Mouse (Mus musculus): ENCODE measurements at regions not wholly inside any gene's neighbourhood (a gene's known extent, or its start where the extent isn't known, plus 50 kb on each side); places are given as distances from the start of the nearest gene placed in this dataset.
A peak's percentile ranks its signal among the peaks of the same experiment; 100 is the strongest.

GRCm38 (mm10) chr5:64653764-64654163 lies 149.4 kb upstream of the Klf3 start:
- DNase-seq (ENCODE audit: low spot score): no peak

DNA sequence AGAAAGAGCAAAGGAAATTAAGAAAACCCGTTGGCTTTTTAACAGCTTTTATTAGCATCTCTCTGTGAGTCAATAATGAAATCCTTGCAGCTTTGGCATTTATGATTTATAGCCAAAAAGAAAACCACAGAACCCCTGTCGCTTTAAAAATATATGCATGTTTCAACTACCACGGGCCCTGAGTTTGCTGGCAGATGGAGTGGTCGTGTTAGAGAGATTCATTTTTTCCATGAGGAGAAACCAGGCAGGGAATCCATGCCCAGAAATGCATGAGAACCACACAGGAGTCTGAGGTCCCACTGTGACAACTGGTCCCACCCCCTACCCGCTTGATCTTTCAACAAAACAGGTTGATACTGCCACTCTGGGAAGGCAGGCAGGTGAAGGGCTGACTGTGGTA lies 147.9 kb upstream of the Klf3 start:
- no peak for DNase-seq (ENCODE audit: low spot score)

GRCm38 (mm10) chr5:64661959-64662358 lies 141.2 kb upstream of the Klf3 start:
- DNase-seq (ENCODE audit: low spot score): no peak

- no peak for DNase-seq (ENCODE audit: low spot score)
Observed at GRCm38 (mm10) chr5:64662476-64662875, 140.7 kb upstream of the Klf3 start.

DNA sequence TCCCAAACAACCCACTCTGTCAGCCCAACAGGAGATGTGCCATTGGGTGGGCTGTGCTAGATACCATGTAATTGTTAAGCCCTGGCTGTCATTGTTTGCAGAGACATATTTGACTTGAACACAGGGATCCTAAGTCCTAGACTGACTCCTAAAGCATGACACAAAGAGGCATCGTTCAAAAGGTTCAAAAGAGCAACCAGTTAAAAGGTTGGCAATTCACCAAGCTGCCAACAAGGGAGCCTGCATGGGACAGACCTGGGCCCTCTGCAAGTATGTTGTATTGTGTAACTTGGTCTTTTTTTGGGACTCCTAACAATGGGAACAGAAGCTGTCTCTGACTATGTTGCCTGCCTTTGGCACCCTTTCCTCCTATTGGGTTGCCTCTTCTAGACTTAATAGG lies 139.4 kb upstream of the Klf3 start:
- no peak for DNase-seq (ENCODE audit: low spot score)

DNA sequence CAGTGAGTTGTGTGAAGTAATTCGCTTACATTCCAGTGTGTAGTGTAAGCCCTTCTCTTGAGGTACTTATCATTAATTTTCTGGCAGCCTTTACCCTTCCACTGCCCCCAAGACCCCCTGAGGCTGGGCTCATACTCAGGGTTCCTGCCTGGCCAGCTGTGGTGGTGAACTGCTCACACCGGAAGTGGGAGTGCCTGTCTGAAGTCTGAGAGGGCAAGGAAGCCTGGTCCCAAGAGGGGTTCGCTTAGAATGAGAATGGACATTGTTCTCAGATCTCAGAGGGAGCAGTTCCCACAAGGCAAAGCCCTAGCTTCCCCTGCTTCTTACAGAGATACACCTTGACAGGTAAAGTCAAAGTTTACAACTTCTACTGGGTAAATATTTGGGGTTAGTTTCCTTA lies 138.1 kb upstream of the Klf3 start:
- no peak for DNase-seq (ENCODE audit: low spot score)

DNA sequence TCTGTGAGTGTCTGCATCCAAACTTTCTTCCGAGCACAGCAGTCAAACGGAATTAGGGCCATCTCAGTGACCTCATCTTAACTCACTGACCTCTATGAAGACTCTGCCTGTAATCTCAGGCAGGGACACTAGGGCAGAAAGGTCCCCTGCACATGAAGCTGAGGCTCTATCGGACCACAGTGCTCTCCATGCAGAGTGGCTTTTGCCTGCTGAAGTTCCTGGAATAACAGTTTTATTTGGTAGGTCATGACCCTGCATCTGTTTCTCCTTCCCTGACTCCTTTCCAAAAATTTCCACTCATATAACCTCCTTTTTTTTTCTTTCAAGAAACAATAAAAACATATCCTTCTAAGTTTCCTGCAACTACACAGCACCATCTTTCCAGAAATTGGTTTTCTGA lies 136.9 kb upstream of the Klf3 start:
- no peak for DNase-seq (ENCODE audit: low spot score)

DNA sequence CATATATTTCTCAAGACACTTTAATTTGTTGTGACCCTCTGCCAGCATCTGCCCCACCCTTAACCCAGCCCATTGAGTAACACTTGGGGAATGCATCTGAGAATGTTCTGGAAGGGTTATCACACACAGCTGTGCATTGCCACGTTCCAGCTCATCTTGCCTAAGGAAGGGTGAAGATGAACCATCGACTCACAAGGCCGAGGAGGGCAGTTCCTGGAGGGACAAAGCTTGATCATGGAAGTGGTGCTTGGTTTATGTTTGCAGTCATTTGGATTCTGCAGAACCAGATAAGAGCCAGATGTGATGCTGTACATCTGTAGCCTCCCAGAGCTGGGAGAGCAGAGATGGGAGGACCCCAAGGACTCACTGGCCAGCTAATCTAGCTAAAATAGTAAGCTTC lies 136.1 kb upstream of the Klf3 start:
- no peak for DNase-seq (ENCODE audit: low spot score)

DNA sequence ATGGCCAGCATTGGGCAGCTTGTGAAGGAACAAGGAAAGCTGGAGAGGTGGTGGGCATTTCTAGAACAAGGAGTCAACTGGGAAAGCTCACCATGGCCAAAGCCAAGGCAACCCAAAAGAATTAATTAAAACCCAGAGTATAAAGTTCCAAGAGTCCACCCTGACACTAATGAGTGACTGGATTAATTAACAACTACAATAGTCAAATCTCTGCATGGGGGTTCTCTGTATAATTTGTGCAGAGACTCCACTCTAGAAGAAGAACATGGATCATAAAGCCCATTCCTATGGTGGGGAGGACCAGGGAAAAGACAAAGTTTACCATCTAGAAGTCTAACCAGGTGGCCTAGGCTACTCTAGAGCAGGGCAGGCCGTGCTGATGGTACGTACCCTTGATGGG lies 129.3 kb upstream of the Klf3 start:
- DNase-seq (ENCODE audit: low spot score): no peak

DNA sequence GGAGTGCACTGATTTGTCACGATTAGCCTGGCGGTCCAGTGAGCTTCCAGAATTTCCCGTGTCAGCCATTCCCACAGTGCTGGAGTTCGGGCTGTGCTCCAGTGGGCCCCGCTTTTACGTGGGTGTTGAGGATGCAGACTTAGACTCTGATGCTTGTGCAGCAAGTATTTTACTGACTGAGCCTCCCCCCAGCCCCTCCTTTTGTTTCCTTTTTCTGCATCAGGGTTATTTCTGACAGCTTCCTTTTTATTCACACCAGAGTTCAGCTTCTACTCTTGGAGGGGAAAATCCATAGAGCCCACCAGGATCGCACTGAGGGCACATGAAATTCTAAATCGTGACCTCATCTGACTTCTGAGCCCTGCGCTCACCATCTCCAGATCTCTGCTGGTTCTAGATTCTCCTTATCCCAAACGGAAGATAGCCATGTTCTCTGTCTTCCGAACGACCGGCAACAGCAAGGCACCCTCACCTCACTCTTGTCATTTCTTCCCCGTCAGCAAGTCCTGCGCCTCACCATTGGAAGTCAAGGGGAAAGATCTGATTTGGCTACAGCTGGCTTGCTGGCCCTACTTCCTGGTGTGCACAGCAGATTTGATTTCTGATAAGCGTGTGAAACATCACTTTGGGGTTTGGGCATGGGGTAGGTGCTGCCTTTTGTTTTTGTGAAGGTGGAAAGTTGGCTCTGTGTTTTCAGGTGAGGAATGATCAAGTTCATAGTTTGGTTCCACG lies 126.8 kb upstream of the Klf3 start:
- DNase-seq (ENCODE audit: low spot score): no peak

- no peak for DNase-seq (ENCODE audit: low spot score)
Observed at GRCm38 (mm10) chr5:64676946-64677588, 126.1 kb upstream of the Klf3 start.

DNA sequence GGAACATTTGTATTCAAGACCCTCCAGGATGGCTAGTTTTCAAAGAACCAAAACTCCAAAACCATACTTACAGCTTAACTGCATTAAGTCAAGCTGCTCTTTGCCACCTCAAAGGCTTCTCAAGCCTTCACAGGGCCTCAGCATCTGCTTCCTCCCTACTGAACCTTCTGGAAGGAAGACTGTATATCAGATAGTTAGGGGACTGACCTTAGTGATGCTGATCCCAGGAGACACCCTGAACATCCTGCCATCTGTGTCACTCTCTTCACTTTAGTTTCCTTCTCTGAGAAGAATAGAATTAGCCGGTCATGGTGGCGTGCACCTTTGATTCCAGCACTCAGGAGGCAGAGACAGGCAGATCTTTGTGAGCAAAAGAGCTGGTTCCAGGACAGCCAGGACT lies 124.5 kb upstream of the Klf3 start:
- no peak for DNase-seq (ENCODE audit: low spot score)

GRCm38 (mm10) chr5:64679996-64680625 lies 123.1 kb upstream of the Klf3 start:
- DNase-seq (ENCODE audit: low spot score): no peak

DNA sequence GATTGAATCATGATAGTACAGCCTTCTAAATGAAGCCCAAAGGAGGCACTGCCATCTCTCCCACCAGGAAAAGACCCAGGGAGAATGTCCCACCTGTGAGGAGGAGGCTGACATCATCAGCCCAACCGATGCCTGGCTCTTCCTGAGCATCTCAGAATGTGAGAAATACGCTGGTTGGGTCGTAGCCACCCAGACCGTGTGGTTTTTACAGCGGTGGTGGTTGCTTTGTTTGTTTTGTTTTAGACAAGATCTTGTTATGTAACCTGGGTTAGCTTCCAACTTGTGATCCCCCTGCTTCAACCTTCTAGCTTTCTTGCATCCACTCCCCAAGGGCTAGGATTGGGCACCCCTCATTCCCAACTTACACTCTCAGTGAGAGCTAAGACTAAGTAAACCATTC lies 122.0 kb upstream of the Klf3 start:
- DNase-seq (ENCODE audit: low spot score): no peak

- DNase-seq (ENCODE audit: low spot score): no peak
Observed at GRCm38 (mm10) chr5:64682326-64682845, 120.8 kb upstream of the Klf3 start.

DNA sequence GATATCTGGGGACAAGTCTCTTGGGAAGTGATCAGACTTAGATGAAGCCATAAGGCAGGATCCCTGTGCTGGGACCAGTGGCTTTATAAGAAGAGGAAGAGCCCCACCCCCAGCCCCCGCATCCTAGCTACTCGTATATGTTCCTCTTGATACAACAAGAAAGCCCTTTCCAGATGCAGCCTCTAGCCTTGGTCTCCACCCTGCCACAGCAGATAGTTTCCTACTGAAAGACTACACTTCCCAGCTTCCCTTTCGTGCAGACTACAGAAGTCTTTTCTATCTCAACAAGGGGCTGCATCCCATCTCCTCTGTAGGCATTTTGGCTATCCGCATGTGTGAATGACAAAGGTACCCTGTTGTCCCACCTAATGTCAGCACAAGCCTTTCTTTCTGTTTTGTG lies 119.8 kb upstream of the Klf3 start:
- DNase-seq (ENCODE audit: low spot score): no peak

DNA sequence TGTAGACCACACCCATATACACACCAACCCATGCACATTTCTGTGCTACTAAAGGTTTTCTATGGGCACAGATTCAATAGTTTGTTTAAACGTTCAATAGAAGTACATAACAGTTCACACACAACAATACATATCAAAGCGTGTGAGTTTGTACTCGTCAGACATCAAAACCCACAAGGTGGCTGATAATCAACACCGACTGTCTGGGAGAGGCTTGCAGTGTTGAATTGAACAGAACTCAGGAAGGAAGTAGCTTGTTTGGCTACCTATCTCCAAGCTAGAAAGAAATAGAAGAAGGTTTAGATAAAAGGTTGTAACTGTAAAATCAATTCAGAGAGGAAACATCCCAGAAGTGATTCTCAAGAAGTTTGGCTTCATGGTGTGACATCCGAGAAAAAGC lies 118.9 kb upstream of the Klf3 start:
- DNase-seq (ENCODE audit: low spot score): no peak

DNA sequence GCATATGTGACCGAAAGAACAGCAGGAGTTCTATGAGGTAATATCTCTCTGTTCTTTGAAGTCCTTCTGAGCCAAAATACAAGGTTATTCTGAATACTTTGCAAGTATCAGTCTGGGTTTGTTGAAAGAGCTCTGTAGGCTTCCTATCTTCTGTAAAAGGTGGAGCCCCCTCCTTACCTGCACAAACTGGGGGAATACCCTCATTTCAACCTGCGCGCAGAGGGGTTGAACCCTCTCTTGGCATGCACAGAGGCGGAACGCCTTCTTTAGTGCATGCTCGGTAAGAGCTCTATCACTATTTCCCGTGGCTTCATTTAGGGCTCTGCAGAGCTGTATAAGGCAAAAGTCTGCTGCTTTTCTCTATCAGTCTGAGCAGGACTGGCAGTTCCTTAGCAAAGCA lies 113.0 kb upstream of the Klf3 start:
- DNase-seq (ENCODE audit: low spot score): no peak

GRCm38 (mm10) chr5:64691406-64692100 lies 111.6 kb upstream of the Klf3 start:
- DNase-seq (ENCODE audit: low spot score): peak; percentile 41

DNA sequence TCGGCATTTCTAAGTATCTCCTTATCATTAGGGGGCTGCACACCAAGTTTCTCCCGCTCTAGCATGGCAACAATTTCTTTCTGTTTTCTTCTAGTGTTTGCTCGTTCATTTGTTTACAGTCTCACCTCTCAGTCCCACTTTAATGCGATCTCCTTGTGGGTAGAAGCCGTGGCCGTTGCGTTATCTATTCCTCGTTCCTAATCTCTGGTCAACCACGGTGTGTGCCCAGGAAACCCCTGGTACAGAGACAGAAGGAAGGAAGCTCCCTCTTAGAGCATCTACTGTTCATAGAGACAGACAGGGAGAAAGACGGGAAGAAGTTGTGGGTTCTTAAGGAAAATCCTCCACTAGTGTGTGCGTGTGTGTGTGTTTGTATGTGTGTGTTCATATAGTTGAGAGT lies 110.9 kb upstream of the Klf3 start:
- DNase-seq (ENCODE audit: low spot score): peak; percentile 38

DNA sequence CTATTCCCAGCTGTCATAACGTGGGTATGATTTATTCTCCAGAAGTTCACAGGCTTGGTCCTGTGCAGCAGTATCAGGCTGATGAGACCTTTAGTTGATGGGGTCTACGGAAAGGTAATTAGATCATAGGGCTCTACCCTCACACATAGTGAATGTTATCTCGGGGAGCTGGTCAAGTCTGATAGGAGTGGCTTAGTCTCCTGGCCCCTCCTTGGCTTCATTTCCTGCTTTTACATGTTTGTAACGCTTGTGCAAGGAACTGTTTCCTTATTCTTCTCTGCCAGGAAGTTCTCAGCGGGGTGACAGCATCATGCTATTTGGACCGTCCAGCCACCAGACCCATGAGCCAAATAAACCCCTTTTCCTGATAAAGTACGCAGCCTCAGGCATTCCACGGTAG lies 109.6 kb upstream of the Klf3 start:
- DNase-seq (ENCODE audit: low spot score): no peak

DNA sequence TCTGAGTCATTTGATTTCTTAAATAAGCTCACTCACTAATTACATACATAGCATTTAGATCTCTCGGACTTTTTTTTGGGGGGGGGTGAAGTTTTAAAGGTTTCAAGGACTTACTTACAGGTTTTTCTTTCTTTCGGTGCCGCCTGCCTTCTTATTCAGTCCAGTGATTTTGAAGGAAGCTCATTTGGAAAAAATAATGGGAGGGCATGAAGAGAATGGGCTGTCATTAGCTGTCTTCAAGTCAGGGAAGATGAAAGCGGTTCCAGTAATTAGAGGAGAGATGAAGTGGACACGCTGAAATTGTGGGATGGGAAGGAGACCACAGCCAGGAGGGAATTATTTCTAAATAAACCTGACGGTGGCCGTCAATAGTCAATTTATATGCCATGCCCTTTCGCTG lies 108.6 kb upstream of the Klf3 start:
- no peak for DNase-seq (ENCODE audit: low spot score)

DNA sequence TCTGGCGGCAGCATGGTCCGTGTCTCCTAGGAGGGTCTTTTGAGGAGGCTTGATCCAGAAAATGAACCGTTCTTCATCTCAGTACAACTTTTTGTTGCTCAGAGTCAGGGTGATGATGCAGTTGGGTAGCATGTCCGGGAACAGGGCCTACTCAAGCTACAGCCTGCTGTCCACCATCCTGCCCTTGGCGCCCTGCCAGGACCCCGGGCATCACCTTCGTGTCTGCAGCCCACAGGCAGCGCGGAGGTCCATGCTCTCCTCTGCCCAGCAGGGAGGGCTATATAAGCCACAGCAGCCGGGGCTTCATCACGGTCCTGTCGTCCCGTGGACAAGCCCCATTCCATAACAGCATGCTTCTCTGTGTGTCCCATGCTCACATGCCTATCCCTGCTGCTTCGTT lies 107.1 kb upstream of the Klf3 start:
- no peak for DNase-seq (ENCODE audit: low spot score)
